Comparison of ENCODE assay signal across 9 mouse cellular contexts in the genomic region with DNA sequence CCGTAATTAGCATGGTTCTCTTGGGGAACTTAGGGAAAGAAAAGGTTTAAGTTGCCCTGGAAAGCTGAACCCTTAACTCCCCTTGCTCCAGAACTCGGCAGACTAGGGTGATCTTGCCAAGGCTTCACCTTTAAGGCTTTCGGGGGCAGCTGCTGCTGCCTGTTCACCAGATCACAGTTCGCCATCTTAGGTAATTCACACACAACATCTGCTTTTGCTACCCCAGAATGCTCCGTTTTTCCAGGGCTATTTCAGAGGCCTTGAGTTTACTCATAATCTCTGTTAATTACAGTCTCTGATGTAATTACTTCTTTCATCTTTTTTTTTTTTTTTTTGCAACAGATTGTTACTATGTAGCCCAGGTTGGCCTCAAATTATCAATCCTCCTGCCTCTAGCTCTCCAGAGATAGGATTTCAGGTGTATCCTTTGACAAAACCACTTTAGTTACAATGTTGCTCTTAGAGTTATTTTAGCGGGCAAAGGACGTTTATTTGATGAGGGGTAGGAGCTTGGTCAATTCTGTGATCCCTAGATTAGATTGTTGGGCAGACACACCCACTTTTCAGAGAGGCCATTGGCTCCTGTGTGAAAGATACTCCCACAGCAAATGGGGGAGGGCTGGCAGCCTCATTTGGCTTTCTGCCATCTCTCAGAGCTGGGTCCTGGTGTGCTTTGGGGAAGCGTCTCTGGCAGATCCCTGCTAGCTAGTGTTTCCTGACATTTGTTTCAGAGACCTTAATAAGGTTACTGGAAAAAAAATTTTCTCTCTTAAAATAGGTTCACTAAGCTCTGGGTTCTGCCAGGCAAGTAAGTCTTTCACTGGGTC.
DNase-seq lines count a peak whose midpoint lies in the region; ATAC-seq and TF ChIP-seq lines count a peak whose summit lies in the region.
"Had no signal": no experiment of that assay in that cellular context is flagged by ENCODE, and none has a peak within 500 bp of the region (broad histone marks: within the 10 kb centered on the region; RNA-seq: fewer than 3 reads in every experiment).

No protein-coding gene starts in this region.

- no peak for TF ChIP-seq CTCF in kidney, adult 2 months (conservative IDR thresholded peaks at IDR 0.05; ENCODE audit: insufficient read depth, insufficient read length, low read depth, low read length)

- 0 out of 2 replicates have a peak overlapping the region, but pooled peaks have one; percentile 41 for H3K27ac ChIP-seq in kidney, adult 2 months (ENCODE audit: insufficient read depth, low read depth, low read length)
- peak overlapping the region; percentile 53; the same call in 1 of the 2 replicates for H3K27ac ChIP-seq in midbrain, embryonic 15.5 days

- no peak for TF ChIP-seq POLR2A in kidney, adult 2 months (IDR thresholded peaks at IDR 0.05; ENCODE audit: low read depth, low read length)

- WGBS in kidney, adult 2 months = 69% methylated on average over 8 of the region's 8 CpGs
- WGBS in midbrain, embryonic 15.5 days = 60% methylated on average over 8 of the region's 8 CpGs

- H3K4me2 ChIP-seq in midbrain, embryonic 15.5 days = no peak overlapping the region

- intact Hi-C loops in heart, postnatal 25 days (cut with DNase I) = no loop called here

- H3K36me3 ChIP-seq in kidney, adult 2 months (ENCODE audit: control insufficient read depth, insufficient read depth, low read length) = no peaks in the 10 kb centered on the region
- no peaks in the 10 kb centered on the region for H3K36me3 ChIP-seq in midbrain, embryonic 15.5 days (replicated peaks)

- no peak overlapping the region for H3K9ac ChIP-seq in midbrain, embryonic 15.5 days

- ATAC-seq in midbrain, embryonic 15.5 days (replicated peaks) = no peak
- no peak for ATAC-seq in cerebellum, adult (ENCODE audit: insufficient number of reproducible peaks, low FRiP score, low TSS enrichment)
- ATAC-seq: Patski had no signal

- H3K4me1 ChIP-seq in kidney, adult 2 months (ENCODE audit: control insufficient read depth, insufficient read depth, low read length) = peaks cover 12% of the 10 kb centered on the region
- H3K4me1 ChIP-seq in midbrain, embryonic 15.5 days = peaks cover 34% of the 10 kb centered on the region

- peak; percentile 43 to 51 for DNase-seq in heart, adult 18-20 months
- DNase-seq in heart, postnatal 25 days (ENCODE audit: low spot score) = no peak
- DNase-seq in urinary bladder, postnatal 14 days (ENCODE audit: low spot score) = peak; percentile 44
- DNase-seq in urinary bladder, postnatal 10 days (ENCODE audit: low spot score) = no peak
- DNase-seq in kidney, adult 2 months = peak; percentile 59
- DNase-seq in thymus, postnatal 4 days = no peak

- no peaks in the 10 kb centered on the region for H3K9me3 ChIP-seq in midbrain, embryonic 15.5 days

- no peaks in the 10 kb centered on the region for H3K27me3 ChIP-seq in kidney, adult 2 months (replicated peaks; ENCODE audit: control insufficient read depth, insufficient read depth, low read length)
- H3K27me3 ChIP-seq in midbrain, embryonic 15.5 days (replicated peaks) = no peaks in the 10 kb centered on the region
- H3K27me3 ChIP-seq: Patski had no signal

- H3K4me3 ChIP-seq in kidney, adult 2 months (ENCODE audit: insufficient read depth, low read depth, low read length) = no peak overlapping the region
- no peak overlapping the region for H3K4me3 ChIP-seq in midbrain, embryonic 15.5 days

Comparison
In these comparisons a context has a peak if more than half of its experiments do, and no peak if none do; other contexts are left out.
1. DNase-seq: peak in heart, adult 18-20 months (2 of 2), urinary bladder, postnatal 14 days (single experiment) and kidney, adult 2 months (single experiment); none in heart, postnatal 25 days (single experiment), urinary bladder, postnatal 10 days (single experiment) and thymus, postnatal 4 days (single experiment).